Mouse (Mus musculus): ENCODE measurements at regions not wholly inside any gene's neighbourhood (a gene's known extent, or its start where the extent isn't known, plus 50 kb on each side); places are given as distances from the start of the nearest gene placed in this dataset.

DNA sequence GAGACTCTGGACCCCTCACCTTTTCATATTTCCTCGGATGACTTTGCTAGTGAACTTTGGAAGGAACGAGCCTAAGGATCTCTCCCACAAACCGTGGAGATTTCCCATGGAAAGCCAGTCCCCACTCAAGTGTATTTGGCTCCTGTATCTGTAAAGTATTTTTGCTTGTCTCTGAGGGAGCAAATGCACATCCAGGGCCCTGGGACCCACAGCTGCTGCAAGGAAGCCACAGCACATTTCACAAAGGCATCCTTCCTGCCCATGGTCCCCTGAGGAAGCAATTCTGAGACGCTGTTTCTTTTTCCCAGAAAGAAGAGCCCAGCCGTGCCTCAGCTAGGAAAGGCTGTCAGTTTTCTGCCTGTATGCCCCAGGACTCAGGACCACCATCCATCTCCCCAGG is 71.7 kb upstream of the S1pr3 start:
- no peak for DNase-seq (ENCODE audit: low read depth, low spot score)

GRCm38 (mm10) chr13:51337931-51338330 is 70.5 kb upstream of the S1pr3 start:
- DNase-seq (ENCODE audit: low read depth, low spot score), result no peak

DNA sequence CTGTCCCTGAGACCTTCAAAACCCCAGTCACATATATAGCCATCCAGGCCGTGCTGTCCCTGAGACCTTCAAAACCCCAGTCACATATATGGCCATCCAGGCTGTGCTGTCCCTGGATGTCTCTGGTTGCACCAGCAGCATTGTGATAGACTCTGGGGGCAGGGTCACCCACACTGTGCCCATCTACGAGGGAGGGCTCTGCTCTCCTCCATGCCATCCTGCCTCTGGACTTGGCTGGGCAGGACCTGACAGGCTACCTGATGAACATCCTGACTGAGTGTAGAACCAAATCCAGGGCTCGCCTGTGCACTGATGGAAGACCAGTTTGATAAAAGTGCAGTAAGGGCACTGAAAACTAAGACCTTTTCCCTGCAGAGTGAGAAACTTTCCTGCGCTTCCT is 63.1 kb upstream of the S1pr3 start:
- no peak for DNase-seq (ENCODE audit: low read depth, low spot score)

DNA sequence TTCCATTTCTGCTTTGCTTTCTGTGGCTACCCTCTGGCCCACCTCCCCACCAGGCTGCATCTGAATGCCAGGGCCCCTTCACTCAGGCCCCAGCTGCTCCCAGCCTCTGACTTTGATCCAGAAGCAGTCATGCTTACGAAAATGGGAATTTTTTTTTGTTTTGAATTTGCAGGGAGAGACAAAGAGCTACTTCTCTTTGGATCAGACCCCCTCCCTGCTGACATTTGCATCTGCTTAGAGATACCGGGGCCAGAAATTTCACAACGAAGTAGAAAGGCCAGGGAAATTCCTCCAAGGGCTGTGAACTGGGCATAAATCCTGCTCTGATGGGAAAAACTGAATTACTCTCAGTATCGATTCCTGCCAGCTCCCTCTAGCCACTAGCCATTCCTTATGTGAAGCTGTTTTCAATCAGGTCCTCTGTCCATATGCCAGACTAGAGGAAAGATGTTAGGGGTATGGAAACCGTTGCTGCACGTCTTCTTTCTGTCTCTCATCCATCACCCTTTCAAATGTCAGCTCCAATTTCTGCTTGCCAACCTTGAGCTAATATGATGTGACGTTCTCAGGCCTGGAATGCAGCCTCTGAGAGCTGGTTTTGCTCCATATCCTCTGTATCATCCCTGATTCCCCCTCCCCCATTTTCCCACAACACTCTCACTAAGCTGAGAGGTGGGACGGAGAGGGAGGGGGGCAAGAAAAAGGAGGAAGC is 62.4 kb upstream of the S1pr3 start:
- peak; percentile 6 for DNase-seq (ENCODE audit: low read depth, low spot score)

GRCm38 (mm10) chr13:51348707-51349106 is 59.7 kb upstream of the S1pr3 start:
- DNase-seq (ENCODE audit: low read depth, low spot score), result no peak

- no peak for DNase-seq (ENCODE audit: low read depth, low spot score)
These were observed 58.5 kb upstream of the S1pr3 start for GRCm38 (mm10) chr13:51349818-51350551.

DNA sequence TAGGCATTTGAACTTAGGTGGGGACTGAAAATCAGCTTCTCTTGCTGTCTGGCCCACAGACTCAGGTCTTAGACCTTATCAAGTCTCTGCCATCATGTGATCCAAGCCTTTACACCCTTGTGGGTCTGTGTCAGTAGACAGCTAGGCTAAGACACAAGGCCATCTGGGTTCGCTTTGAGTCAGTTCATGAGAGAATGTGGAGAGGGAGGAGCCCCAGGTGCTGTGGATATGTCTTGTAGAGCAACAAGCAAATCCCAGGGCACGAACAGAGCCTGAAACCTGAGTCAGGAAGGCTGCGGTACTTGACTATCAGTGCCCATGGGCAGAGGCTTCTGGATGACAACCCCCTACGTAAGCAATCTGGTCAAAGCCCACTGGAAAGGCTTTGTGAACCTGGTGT is 55.6 kb upstream of the S1pr3 start:
- no peak for DNase-seq (ENCODE audit: low read depth, low spot score)

DNA sequence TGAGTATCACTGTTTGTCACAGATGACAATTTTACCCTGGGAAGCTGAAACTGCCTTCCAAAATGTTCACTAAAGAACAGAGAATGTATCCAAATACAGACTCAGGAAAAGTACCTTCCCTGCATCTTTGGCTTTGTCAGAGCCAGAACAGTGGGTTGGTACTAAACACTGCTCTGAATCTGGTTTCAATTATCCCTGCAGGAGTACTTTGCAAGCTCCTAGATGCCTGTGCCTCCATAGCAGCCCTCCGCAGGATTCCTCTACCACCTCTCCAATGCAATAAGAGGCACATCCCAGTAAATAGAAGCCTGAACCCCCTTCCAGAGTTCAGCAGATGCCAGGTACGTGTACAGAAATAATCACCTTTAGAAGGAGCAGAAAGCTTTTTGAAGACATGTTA is 52.9 kb upstream of the S1pr3 start:
- DNase-seq (ENCODE audit: low read depth, low spot score), result no peak

Data from retina, adult 2 months (tissue).